Mouse (Mus musculus) embryo, embryonic 10.5 days (tissue): ENCODE measurements around the gene Gas2.

Experiments
- DNase-seq: peaks from one replicate; pipeline ENCODE4 v3.0.0-alpha.2; 2015; ENCODE audit warnings: low spot score

The Gas2 gene

DNA sequence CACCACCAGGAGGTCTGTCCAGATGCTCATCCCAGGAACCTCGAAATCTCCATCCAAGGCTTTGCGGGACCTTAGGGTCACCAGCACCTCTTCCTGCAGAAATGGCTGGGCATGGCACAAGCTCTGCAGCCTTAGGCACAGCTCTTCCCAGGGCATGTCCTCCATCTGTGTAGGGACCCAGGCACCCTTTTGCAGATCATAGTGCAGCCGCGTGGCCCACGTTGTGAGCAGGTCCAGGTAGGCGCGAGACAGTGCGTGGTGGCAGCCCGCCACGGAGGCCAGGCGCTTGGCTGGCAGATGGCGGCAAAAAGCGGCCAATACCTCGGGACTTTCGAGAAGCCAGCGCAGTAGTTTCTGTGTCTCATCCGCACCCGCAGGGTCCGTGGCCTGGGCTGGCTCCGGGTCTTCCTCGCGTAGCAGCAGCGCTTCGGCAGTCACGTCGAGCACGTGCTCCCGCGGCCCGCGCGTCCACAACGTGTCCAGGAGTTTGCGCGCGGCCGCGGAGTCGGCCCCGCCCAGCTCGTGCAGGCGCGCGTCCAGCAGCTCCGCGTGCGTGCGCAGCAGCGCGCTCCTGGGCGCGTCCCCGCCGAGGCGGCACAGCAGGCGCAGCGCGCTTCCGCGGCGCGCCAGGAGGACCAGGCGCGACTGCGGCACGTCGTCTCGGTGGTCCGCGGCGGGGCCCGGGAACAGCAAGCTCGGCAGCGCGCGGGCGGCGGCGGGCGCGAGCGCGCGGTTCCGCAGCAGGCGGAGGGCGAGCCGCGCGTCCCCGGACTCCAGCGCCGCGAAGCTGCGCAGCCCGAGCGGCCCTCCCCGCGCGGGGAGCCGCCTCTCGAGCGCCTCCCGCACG lies at the start of gene Gas2:
TSS of gene Gas2 (plus strand) at position 766 of the 847 bp plus-strand sequence.
- DNase-seq: peak; percentile 82

DNA sequence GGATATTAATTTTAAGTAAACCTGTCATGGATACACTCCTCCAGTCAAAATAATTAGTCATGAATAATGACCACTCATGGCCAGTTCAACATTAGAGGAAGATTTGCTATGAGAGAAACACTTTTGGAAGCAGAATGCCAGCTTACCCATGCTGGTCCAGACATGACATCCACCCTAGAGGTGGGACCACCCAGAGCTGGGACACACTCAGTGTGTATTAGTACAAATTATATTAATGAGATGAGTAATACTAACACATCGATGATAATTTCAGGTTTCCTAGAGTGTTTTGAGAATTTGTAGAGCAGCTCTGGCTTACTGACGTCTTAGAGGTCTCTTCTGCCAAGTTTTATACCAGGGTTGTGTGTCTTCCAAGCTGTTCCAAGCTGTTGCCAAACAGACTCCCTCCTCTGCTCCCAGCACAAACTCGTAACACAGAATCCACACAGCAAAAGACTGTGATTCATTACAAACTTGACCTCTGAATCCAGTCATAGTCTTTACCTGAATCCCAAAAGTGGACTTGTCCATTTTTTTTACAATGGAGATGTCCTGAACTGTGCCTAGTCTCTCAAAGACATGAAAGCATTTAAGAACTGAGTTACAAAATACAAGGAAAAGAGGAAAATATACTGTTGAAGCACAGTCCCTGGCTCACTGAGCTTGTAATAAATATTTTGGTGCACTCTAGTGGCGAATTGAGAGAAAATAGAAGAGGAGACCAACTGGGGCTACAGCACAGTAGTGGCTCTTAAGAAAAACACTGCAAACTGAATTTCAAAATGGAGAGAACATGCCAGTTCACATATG lies 46.1 kb upstream of the Gas2 start:
- peak; percentile 55 for DNase-seq

GRCm38 (mm10) chr7:51816283-51816839 lies 45.5 kb upstream of the Gas2 start:
- no peak for DNase-seq

GRCm38 (mm10) chr7:51818251-51818974 lies 43.4 kb upstream of the Gas2 start:
- DNase-seq: no peak

GRCm38 (mm10) chr7:51819891-51820290 lies 41.9 kb upstream of the Gas2 start:
- DNase-seq: no peak

DNA sequence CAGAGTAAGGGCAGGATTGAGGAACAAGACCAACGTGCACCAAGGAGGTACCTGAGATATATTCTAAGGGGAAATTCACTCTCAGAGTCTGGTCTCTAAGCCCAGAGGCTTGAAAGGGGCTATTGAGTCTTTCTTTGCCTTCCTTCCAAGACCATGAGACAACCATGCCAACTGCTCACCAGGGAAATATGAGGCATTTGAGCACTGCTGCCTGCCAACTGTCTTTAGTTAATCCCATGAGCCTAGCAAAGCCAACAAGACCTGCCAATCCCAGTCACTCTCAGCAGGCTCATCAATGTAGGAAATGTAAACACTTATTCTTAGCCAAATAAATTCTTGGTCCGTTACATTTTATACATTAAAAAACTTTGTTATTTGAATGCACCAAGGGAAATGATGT lies 40.3 kb upstream of the Gas2 start:
- no peak for DNase-seq

GRCm38 (mm10) chr7:51823562-51824338 lies 38.1 kb upstream of the Gas2 start:
- no peak for DNase-seq

DNA sequence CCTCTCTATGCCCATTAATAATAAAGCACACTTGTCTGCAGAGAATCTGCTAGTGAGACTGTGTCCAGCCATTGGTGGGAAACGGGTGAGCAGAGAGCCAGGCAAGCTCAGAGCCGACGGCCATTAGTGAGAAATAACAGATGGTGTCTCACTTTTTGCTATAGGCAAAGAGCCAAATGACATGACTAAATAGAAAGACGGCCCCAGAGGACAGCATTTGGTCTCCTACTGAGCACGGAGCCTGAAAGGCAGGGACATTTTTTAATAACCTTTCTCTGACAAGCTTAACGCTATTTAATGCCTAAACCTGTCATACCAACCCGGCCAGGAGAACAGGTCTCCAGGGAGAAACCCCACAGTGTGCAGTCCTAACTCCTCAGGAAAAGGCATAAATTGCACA lies 29.9 kb upstream of the Gas2 start:
- peak; percentile 36 for DNase-seq

- DNase-seq: no peak
These were observed 21.3 kb upstream of the Gas2 start for GRCm38 (mm10) chr7:51840515-51840914.

DNA sequence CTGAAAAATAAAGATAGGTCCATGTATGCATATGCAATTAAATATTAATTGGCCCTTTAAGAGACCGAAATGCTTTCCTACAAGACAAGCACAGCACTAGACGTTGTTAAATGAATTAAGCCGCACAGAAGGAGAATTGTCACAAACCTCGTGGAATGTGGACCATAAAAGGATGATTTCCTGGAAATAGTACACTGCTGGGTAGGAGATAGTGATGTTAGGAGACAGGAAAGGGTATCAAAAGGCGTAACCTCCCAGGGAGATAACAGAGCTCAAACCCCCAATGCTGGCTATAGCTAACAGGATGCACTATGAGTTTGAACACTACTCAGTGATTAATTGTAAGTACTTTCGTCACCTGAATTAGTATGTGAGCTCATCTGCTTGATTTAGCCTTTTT lies 10.9 kb upstream of the Gas2 start:
- no peak for DNase-seq

DNA sequence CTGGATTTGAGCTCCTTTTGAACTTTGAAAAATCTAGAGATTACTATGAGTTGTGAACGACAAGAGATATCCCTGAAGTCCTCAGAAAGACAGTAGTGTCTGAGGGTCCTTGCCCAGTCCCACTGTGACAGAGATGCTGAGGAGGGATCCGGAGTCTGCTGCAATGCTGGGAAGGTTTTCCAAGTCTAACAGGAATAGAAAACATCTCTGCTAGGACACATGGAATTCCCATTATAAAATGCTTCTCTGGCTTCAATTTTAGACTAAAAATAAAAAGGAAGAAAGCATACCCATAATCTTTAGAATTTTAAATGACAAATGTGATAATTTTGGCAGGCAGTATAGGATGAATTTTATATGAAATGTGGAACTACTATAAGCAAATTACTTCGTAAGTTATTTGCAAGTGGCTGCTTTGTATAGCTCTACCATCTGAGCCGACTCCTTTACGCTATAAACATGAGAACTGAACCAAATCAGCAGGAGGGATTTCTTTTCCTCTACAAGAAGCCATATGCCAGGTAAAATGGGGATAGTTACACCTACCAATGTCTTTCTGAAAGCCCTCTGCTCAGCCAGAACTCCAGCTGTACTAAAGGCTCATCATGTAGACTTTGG lies 9.8 kb upstream of the Gas2 start:
- DNase-seq: no peak

DNA sequence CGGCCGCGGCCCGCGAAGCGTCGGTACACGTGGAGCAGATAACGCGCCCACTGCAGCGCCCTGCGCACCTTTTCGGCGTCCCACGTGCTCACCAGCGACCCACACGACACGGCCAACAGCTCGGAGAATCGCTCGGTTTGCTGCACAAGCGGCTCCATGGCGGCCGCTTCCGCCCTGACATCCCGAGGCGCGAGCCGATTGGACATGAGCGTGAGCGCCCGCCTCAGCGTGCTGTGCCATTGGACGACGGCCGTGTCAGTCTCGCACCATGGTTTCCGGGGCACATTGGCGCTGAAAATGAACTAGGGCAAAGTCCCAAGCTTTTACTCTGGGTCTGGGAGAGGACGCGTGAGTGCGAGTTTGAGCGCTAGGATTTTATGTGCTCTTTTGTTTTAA lies 280 bp downstream of the Gas2 start, which contains the start of gene Fancf:
TSS of gene Fancf (minus strand) at position 171 of the 396 bp plus-strand sequence.
- peak; percentile 97 for DNase-seq

DNA sequence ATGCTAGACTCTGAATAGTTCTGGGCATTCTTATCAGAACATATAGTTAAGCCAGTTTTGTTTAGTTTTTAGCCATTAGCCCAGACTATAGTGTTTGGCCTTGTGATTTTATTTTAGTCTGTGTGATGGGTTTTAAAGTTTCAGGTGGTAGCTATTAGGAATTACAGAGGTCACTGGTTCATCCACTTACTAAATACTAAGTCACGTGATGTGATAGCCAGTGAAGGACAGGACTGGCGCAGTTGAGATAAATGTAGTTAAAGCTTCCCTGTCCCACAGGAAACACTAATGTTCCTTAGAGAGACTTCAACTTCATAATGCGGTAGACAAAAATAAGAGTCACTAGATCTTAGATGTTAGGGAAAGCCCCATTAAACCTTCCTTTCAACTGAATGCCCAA lies 1.0 kb downstream of the Gas2 start:
- peak; percentile 37 for DNase-seq

DNA sequence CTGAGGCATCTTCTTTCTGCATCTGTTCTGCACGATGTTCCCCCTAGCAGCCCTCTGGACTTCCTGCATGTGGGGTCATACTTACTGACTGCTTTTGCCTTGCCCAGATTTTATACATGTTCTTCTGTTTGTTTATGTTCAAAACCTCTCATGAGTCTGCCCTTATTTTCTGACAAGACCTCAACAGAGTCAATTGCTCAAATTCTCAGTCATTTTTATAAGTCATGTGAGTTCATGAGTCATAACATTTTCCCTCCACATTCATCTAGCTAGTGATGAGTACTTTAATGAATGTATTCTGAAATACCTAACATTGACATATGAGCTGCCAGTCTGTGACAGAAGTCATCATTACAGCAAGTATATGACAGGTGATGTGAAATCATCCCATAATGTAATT lies 3.5 kb downstream of the Gas2 start:
- DNase-seq: no peak

DNA sequence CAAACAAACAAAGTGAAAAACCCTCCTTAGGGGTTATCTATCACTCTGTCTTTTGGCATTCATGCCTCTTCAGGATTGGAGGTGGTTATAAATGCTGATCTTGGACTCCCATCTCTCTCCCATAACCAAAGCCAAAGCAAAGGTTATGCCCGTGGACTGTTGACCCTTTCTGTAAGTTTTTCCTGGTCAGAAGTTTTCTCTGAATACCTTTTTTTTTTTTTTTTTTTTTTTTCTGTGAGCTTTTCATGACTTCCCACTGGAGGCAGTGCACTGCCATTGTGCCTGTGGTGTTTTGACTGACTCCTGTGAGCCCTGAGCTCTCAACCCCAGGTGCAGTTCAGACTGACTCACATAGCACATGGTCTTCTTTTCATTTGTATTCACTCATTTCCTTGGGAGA lies 6.2 kb downstream of the Gas2 start:
- DNase-seq: no peak

- DNase-seq: no peak
These were observed 10.2 kb downstream of the Gas2 start for GRCm38 (mm10) chr7:51872041-51872440.

DNA sequence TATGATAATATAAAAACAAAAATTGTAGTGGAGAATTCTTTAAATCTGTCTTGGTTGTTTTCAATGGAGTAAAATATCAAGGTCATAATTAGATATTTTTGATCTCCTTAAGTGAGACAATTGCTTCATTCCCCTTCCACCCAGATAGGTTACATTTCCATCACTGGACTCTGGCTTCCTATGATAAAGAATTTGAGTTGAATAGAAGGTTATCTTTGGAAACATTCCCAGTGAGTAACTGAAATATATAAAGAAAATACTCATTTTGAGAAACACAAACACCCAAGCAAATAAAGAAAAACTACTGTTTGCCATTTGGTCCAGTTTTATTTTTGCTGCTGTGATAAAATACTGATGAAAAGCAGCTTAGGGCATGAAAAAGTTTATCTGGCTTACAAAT lies 10.8 kb downstream of the Gas2 start:
- no peak for DNase-seq

DNA sequence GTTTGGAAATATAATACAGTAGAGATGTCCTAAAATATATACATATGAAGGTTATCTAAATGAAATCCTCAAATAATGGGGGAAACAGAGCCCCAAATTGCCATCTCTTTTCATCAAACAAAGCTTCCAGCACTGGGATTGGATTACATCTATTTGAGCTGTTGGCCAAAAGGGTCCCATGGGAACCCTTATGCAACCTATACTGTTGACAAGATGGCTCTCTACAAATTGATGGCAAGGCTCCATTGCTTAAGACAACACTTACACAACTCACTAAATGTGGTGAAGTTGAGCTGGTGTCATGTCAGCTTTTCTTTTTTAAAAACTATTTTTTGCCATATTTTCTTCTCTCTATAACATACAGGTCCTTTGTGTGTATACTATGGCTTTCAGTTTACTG lies 14.5 kb downstream of the Gas2 start:
- DNase-seq: no peak

- DNase-seq: peak; percentile 40
These were observed 16.9 kb downstream of the Gas2 start for GRCm38 (mm10) chr7:51878730-51879129.

DNA sequence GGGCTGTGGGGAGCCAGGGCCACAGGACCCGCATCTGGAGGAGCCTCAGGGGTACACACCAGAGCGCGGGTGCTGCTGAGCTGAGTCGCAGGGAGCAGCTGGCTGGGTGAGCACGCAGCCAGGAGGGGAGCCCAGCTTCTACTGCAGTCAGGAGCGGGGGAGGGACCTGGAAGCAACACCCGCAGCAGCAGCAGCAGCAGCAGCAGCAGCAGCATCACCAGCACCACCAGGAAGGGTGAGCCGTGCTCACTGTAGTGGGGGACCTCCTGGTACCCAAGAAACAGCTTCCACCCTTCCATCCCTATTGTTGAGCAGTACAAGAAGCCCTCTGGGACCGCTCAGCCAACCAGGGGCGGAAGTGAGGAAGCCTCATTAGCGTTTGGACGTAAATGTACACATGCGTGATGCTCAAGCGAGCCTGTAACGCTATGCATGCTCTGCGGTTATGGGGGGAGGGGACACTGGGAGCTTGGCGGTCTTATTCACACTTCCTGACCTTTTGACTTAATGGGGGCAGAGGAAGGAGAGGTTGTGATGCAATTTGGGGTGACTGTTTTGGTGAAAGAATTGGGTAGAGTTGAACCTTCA lies 17.4 kb downstream of the Gas2 start:
- peak; percentile 80 for DNase-seq

GRCm38 (mm10) chr7:51880121-51880520 lies 18.3 kb downstream of the Gas2 start:
- DNase-seq: no peak
